Mouse (Mus musculus): ENCODE results near the gene Naip5. TPM values are rescaled to one million over a fixed set of nuclear protein-coding genes. Genes with fewer than 3 reads are reported as not detected.
A peak's percentile ranks its signal among the peaks of the same experiment; 100 is the strongest.
"Not testable (repeated sequence)": the region's sequence is repeated elsewhere in the genome, so short reads cannot be mapped to it uniquely, and the experiment has no call there.

The Naip5 gene
- polyA plus RNA-seq (2012; rRNA removed) = 4.8 and 38.1 TPM in 2 replicates

- not testable (repeated sequence) for H3K27me3 ChIP-seq (ENCODE audit: control insufficient read depth, insufficient read depth, low read length); H3K36me3 ChIP-seq (ENCODE audit: control insufficient read depth, insufficient read depth, low read length); H3K4me1 ChIP-seq (ENCODE audit: control insufficient read depth, insufficient read depth, insufficient read length, low read length)
- WGBS = 61% methylated on average over 4 of the region's 4 CpGs
- Histone ChIP-seq H3K27ac (ENCODE audit: insufficient read depth, low read depth, low read length) (peak within 1 kb of the TSS; percentile 96), H3K4me3 (ENCODE audit: low read depth, low read length) (peak within 1 kb of the TSS; percentile 58)
Measured at GRCm38 (mm10) chr13:100246223-100246622, at the start of gene Naip5. Gene Naip5 (minus strand): TSS chr13:100246323.

GRCm38 (mm10) chr13:100284611-100285010 lies 38.5 kb upstream of the Naip5 start:
- no peak overlapping the region for H3K27ac ChIP-seq (ENCODE audit: insufficient read depth, low read depth, low read length)
- 55% methylated on average over 1 of the region's 1 CpGs for WGBS
- no peaks in the 10 kb centered on the region for H3K27me3 ChIP-seq (ENCODE audit: control insufficient read depth, insufficient read depth, low read length)
- TF ChIP-seq POLR2A (IDR thresholded peaks at IDR 0.05; ENCODE audit: low read depth, low read length) (no peak), CTCF (IDR thresholded peaks at IDR 0.05; ENCODE audit: extremely low read depth, insufficient read length, insufficient replicate concordance, low read depth, low read length) (no peak)
- peaks cover 41% of the 10 kb centered on the region for H3K36me3 ChIP-seq (ENCODE audit: control insufficient read depth, insufficient read depth, low read length)
- H3K4me1 ChIP-seq (ENCODE audit: control insufficient read depth, insufficient read depth, insufficient read length, low read length) = no peaks in the 10 kb centered on the region
- H3K4me3 ChIP-seq (ENCODE audit: low read depth, low read length) = no peak overlapping the region

DNA sequence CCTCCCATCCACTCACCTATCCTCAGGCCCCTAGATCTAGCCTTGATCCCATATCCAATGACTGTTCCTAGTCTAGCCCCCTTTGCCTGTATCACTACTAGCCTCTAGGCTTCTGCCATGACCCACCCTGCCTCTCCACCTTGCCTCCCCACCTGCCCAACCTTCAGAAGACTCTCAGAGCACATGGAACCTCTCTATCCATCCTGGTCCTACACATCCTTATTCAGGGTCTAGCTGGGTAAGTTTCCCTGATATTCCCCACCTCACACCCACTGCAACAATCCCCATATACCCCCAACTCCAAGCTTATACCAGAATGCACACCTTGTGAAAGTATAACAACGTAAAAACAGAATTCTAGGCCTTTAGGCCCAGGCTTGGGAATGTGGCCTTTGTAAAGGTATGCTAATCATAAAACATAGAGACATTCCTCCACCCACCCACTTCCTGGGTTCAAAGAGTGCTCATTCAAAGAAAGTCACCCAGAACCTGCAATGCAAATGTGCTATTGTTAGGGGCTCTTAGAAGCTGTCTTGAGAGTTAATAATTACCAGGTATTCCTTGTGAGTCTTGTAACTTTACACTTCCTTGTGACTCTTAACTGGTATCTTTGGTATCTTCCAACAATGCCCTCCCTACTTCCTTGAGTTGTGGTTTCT lies 25.5 kb upstream of the Naip5 start:
- not testable (repeated sequence) for H3K27me3 ChIP-seq (ENCODE audit: control insufficient read depth, insufficient read depth, low read length); H3K36me3 ChIP-seq (ENCODE audit: control insufficient read depth, insufficient read depth, low read length); H3K4me1 ChIP-seq (ENCODE audit: control insufficient read depth, insufficient read depth, insufficient read length, low read length); H3K4me3 ChIP-seq (ENCODE audit: low read depth, low read length); H3K27ac ChIP-seq (ENCODE audit: insufficient read depth, low read depth, low read length)
- whole genome bisulfite sequencing = no CpG with 5 or more reads among the region's 1 CpGs

DNA sequence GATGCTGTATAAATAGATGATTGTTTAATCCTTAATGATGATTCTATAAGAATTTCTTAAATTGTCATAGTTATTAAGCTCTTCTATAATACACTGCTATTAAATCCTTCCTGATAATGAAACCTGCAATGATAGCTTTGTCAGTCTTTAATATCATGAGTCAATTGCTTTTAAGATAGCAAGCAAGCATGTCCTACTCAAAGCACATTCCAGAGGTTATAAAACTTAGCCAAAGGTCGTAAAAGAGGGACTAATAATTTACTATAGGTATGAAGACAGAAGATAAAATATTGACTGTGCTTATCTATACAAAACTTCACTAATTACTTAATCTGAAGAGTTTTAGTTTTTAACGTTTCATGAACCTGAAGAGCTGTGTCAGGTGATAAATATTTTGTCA lies 10.9 kb upstream of the Naip5 start:
- not testable (repeated sequence) for H3K27me3 ChIP-seq (ENCODE audit: control insufficient read depth, insufficient read depth, low read length); H3K27ac ChIP-seq (ENCODE audit: insufficient read depth, low read depth, low read length); H3K36me3 ChIP-seq (ENCODE audit: control insufficient read depth, insufficient read depth, low read length); H3K4me3 ChIP-seq (ENCODE audit: low read depth, low read length); H3K4me1 ChIP-seq (ENCODE audit: control insufficient read depth, insufficient read depth, insufficient read length, low read length)
- WGBS = 11% methylated on average over 2 of the region's 2 CpGs

DNA sequence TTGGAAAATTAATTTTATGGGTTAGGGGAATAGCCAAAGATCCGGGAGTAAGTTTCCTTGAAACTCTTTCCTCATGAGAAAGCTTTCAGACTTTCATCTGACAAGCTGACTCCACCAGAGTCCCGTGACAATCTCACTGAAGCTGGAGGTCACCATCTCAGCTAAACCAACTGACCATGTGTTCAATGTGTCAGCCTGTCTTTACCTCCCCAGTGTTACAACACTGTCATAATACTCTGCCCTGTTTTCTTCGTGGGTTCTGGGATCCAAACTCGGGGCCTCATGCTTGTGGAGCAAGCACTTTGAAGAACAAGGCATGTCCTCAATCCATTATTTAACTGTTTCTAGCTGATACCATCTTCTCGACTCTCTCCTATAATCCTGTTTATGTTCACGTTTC lies 9.8 kb upstream of the Naip5 start:
- H3K4me1 ChIP-seq (ENCODE audit: control insufficient read depth, insufficient read depth, insufficient read length, low read length); H3K36me3 ChIP-seq (ENCODE audit: control insufficient read depth, insufficient read depth, low read length); H3K27me3 ChIP-seq (ENCODE audit: control insufficient read depth, insufficient read depth, low read length); H3K4me3 ChIP-seq (ENCODE audit: low read depth, low read length): not testable (repeated sequence)
- H3K27ac ChIP-seq (ENCODE audit: insufficient read depth, low read depth, low read length) = 0 out of 2 replicates have a peak overlapping the region, but pooled peaks have one; percentile 8
- WGBS = 61% methylated on average over 6 of the region's 6 CpGs

- WGBS = 87% methylated on average over 2 of the region's 2 CpGs
- H3K4me1 ChIP-seq (ENCODE audit: control insufficient read depth, insufficient read depth, insufficient read length, low read length); H3K27me3 ChIP-seq (ENCODE audit: control insufficient read depth, insufficient read depth, low read length); H3K36me3 ChIP-seq (ENCODE audit: control insufficient read depth, insufficient read depth, low read length); H3K4me3 ChIP-seq (ENCODE audit: low read depth, low read length); H3K27ac ChIP-seq (ENCODE audit: insufficient read depth, low read depth, low read length): not testable (repeated sequence)
Measured at GRCm38 (mm10) chr13:100251897-100252296, 5.8 kb upstream of the Naip5 start.

DNA sequence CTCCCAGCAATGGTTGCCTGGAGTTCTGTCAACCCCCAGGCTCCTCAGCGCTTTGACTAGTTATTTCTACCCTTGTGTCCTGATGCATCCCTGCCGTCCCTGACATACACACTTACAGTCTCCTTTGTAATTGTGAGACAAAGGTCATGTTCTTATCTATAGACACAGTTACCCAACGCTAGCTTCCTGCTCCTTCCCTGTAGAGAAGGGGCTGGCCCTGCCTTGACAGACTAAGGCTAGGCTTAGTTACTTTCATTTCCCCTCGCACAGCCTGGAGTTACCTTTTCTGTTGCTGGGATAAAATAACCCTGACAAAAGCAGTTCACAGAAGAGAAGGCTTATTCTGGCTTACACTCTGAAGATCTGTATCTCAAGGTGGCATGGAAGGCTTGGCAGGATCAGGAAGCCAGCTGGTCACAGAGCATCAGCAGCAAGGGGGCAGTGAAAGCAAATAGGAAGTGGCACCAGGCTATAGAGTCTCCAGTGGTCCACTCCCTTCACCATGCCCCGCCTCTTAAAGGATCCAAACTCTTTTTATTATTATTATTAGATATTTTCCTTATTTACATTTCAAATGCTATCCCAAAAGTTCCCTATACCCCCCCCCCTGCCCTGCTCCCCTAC lies 885 bp upstream of the Naip5 start:
- H3K27me3 ChIP-seq (ENCODE audit: control insufficient read depth, insufficient read depth, low read length); H3K36me3 ChIP-seq (ENCODE audit: control insufficient read depth, insufficient read depth, low read length); H3K4me1 ChIP-seq (ENCODE audit: control insufficient read depth, insufficient read depth, insufficient read length, low read length): not testable (repeated sequence)
- WGBS = 23% methylated on average over 5 of the region's 5 CpGs
- H3K27ac ChIP-seq (ENCODE audit: insufficient read depth, low read depth, low read length) = peak overlapping the region; percentile 96
- H3K4me3 ChIP-seq (ENCODE audit: low read depth, low read length) = peak overlapping the region; percentile 58
- TF ChIP-seq CTCF (IDR thresholded peaks at IDR 0.05; ENCODE audit: extremely low read depth, insufficient read length, insufficient replicate concordance, low read depth, low read length) = peak; percentile 23; the same call in 1 of the 2 replicates

DNA sequence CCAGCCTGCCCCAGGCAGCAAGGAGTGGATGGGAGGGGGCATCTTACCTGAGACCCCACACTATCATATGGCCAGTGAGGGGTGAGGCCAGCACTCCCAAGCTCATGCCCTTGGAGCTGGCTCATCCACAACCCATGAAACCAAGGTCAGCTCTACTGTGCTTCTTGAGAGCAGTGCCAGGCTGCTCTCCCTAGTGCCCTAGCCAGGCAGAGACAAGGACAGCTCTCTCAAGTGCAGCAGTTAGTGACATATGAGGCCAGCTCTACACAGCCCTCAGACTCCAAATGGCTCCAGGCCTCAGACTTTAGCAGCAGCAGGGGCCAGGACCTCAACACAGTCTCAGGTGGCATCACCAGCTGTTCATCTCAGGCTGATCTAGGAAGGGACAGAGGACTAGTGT lies 2.4 kb downstream of the Naip5 start:
- peak overlapping the region; percentile 32 for H3K4me3 ChIP-seq (ENCODE audit: low read depth, low read length)
- no peak overlapping the region for H3K27ac ChIP-seq (ENCODE audit: insufficient read depth, low read depth, low read length)
- peaks cover 6% of the 10 kb centered on the region; the same call in 1 of the 2 replicates for H3K4me1 ChIP-seq (ENCODE audit: control insufficient read depth, insufficient read depth, insufficient read length, low read length)
- TF ChIP-seq POLR2A (IDR thresholded peaks at IDR 0.05; ENCODE audit: low read depth, low read length) (no peak), CTCF (IDR thresholded peaks at IDR 0.05; ENCODE audit: extremely low read depth, insufficient read length, insufficient replicate concordance, low read depth, low read length) (no peak)
- H3K27me3 ChIP-seq (ENCODE audit: control insufficient read depth, insufficient read depth, low read length) = no peaks in the 10 kb centered on the region
- peaks cover 4% of the 10 kb centered on the region; the same call in 1 of the 2 replicates for H3K36me3 ChIP-seq (ENCODE audit: control insufficient read depth, insufficient read depth, low read length)

- peaks cover 11% of the 10 kb centered on the region for H3K36me3 ChIP-seq (ENCODE audit: control insufficient read depth, insufficient read depth, low read length)
- H3K4me1 ChIP-seq (ENCODE audit: control insufficient read depth, insufficient read depth, insufficient read length, low read length); H3K27me3 ChIP-seq (ENCODE audit: control insufficient read depth, insufficient read depth, low read length); H3K4me3 ChIP-seq (ENCODE audit: low read depth, low read length); H3K27ac ChIP-seq (ENCODE audit: insufficient read depth, low read depth, low read length): not testable (repeated sequence)
- WGBS = 86% methylated on average over 1 of the region's 1 CpGs
Measured at GRCm38 (mm10) chr13:100213683-100214082, 32.4 kb downstream of the Naip5 start.

All from small intestine, adult 2 months (tissue).